25 mouse cellular contexts compared by ENCODE assay signal in the genomic region with DNA sequence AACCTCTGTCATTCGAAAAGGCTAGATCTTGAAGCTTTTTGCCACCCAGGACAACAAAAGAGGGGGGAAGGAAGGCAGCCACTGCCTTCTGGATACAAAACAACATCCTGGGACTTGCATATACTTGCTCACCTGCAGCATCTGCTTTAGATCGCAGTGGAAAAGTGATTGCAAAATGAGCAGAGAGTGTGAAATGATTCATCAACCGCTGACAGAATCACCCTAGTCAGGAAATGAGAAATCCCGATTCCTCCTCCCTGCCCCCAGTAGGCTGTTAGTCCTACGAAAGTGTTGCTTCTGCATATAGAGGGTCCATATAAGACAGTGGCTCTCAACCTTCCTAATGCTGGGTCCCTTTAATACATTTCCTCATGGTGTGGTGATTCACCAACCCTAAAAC.
DNase-seq lines count a peak whose midpoint lies in the region; ATAC-seq and TF ChIP-seq lines count a peak whose summit lies in the region.
"Had no signal": no experiment of that assay in that cellular context is flagged by ENCODE, and none has a peak within 500 bp of the region (broad histone marks: within the 10 kb centered on the region; RNA-seq: fewer than 3 reads in every experiment).

No protein-coding gene starts in this region.

- peak overlapping the region; percentile 3; the same call in 1 of the 2 replicates for H3K27ac ChIP-seq in hindbrain, postnatal 0 days
- no peak overlapping the region for H3K27ac ChIP-seq in hindbrain, embryonic 13.5 days
- peak overlapping the region; percentile 2; the same call in 1 of the 2 replicates for H3K27ac ChIP-seq in stomach, embryonic 16.5 days (ENCODE audit: low read length)
- no peak overlapping the region for H3K27ac ChIP-seq in stomach, postnatal 0 days (replicated peaks)
- H3K27ac ChIP-seq: gastrocnemius, adult 2 months; heart, embryonic 15.5 days; kidney, postnatal 0 days; limb, embryonic 13.5 days; liver, embryonic 13.5 days; neural tube, embryonic 13.5 days; stomach, embryonic 15.5 days had no signal

- no peaks in the 10 kb centered on the region for H3K36me3 ChIP-seq in hindbrain, postnatal 0 days (ENCODE audit: insufficient read depth, low read length)
- H3K36me3 ChIP-seq in hindbrain, embryonic 13.5 days: no peaks in the 10 kb centered on the region
- H3K36me3 ChIP-seq in stomach, embryonic 16.5 days (ENCODE audit: control insufficient read depth, insufficient read depth, low read length): no peaks in the 10 kb centered on the region
- no peaks in the 10 kb centered on the region for H3K36me3 ChIP-seq in stomach, postnatal 0 days (ENCODE audit: control insufficient read depth, insufficient read depth, low read length)
- H3K36me3 ChIP-seq: heart, embryonic 15.5 days; limb, embryonic 13.5 days; liver, embryonic 13.5 days; neural tube, embryonic 13.5 days; stomach, embryonic 15.5 days had no signal

- H3K27me3 ChIP-seq in hindbrain, postnatal 0 days (ENCODE audit: insufficient read depth, low read length): no peaks in the 10 kb centered on the region
- H3K27me3 ChIP-seq in hindbrain, embryonic 13.5 days: no peaks in the 10 kb centered on the region
- no peaks in the 10 kb centered on the region for H3K27me3 ChIP-seq in stomach, embryonic 16.5 days (ENCODE audit: control insufficient read depth, insufficient read depth, low read length)
- H3K27me3 ChIP-seq in stomach, postnatal 0 days (ENCODE audit: control insufficient read depth, insufficient read depth, low read length): no peaks in the 10 kb centered on the region
- H3K27me3 ChIP-seq: heart, embryonic 15.5 days; limb, embryonic 13.5 days; liver, embryonic 13.5 days; neural tube, embryonic 13.5 days; stomach, embryonic 15.5 days had no signal

- no peak overlapping the region for H3K4me2 ChIP-seq in hindbrain, postnatal 0 days (ENCODE audit: low read depth, low read length)
- no peak overlapping the region for H3K4me2 ChIP-seq in hindbrain, embryonic 13.5 days
- no peak overlapping the region for H3K4me2 ChIP-seq in stomach, embryonic 16.5 days (ENCODE audit: low read depth, low read length)
- H3K4me2 ChIP-seq in stomach, postnatal 0 days (replicated peaks; ENCODE audit: low read depth): no peak overlapping the region
- H3K4me2 ChIP-seq: heart, embryonic 15.5 days; limb, embryonic 13.5 days; liver, embryonic 13.5 days; lung, embryonic 14.5 days; neural tube, embryonic 13.5 days; stomach, embryonic 15.5 days had no signal

- no peak for ATAC-seq in hindbrain, postnatal 0 days
- no peak for ATAC-seq in hindbrain, embryonic 13.5 days (ENCODE audit: low FRiP score)
- no peak for ATAC-seq in stomach, embryonic 16.5 days (ENCODE audit: insufficient read depth, low FRiP score)
- no peak for ATAC-seq in stomach, postnatal 0 days (ENCODE audit: low FRiP score, low TSS enrichment)
- peak; percentile 77 for ATAC-seq in granulocyte monocyte progenitor cell, adult 5-6 weeks (replicated peaks; ENCODE audit: poor library complexity, severe bottlenecking)
- ATAC-seq: activated CD4-positive, CD25-positive, alpha-beta regulatory T cell, adult 4 months; inflammation-experienced regulatory T-cells, adult 6 months had no signal

- peaks cover 3% of the 10 kb centered on the region; the same call in 1 of the 2 replicates for H3K4me1 ChIP-seq in hindbrain, postnatal 0 days (ENCODE audit: insufficient read depth, low read length)
- H3K4me1 ChIP-seq in hindbrain, embryonic 13.5 days (replicated peaks): peaks cover 12% of the 10 kb centered on the region
- no peaks in the 10 kb centered on the region for H3K4me1 ChIP-seq in stomach, embryonic 16.5 days (ENCODE audit: control insufficient read depth, insufficient read depth, low read length)
- H3K4me1 ChIP-seq in stomach, postnatal 0 days (replicated peaks; ENCODE audit: control insufficient read depth, insufficient read depth): no peaks in the 10 kb centered on the region

- no peaks in the 10 kb centered on the region for H3K9me3 ChIP-seq in hindbrain, postnatal 0 days (ENCODE audit: low read length)
- no peaks in the 10 kb centered on the region for H3K9me3 ChIP-seq in hindbrain, embryonic 13.5 days
- H3K9me3 ChIP-seq in stomach, embryonic 16.5 days (replicated peaks; ENCODE audit: control insufficient read depth, low read length): no peaks in the 10 kb centered on the region
- H3K9me3 ChIP-seq in stomach, postnatal 0 days (ENCODE audit: control insufficient read depth, low read length): no peaks in the 10 kb centered on the region
- H3K9me3 ChIP-seq: heart, embryonic 15.5 days; limb, embryonic 13.5 days; liver, embryonic 13.5 days; neural tube, embryonic 13.5 days; stomach, embryonic 15.5 days had no signal

- WGBS in hindbrain, postnatal 0 days: 70% methylated on average over 5 of the region's 5 CpGs
- WGBS in hindbrain, embryonic 13.5 days: 74% methylated on average over 5 of the region's 5 CpGs
- 53% methylated on average over 5 of the region's 5 CpGs for WGBS in stomach, embryonic 16.5 days
- 49% methylated on average over 5 of the region's 5 CpGs for WGBS in stomach, postnatal 0 days

- H3K9ac ChIP-seq in hindbrain, postnatal 0 days (replicated peaks; ENCODE audit: low read length): no peak overlapping the region
- H3K9ac ChIP-seq in hindbrain, embryonic 13.5 days: no peak overlapping the region
- H3K9ac ChIP-seq in stomach, embryonic 16.5 days (ENCODE audit: low read length): no peak overlapping the region
- H3K9ac ChIP-seq in stomach, postnatal 0 days (ENCODE audit: low read length): no peak overlapping the region
- H3K9ac ChIP-seq: heart, embryonic 15.5 days; limb, embryonic 13.5 days; liver, embryonic 13.5 days; lung, embryonic 14.5 days; neural tube, embryonic 13.5 days; stomach, embryonic 15.5 days had no signal

- no peak for DNase-seq in hindbrain, postnatal 0 days (ENCODE audit: low spot score)
- DNase-seq in stomach, postnatal 0 days (ENCODE audit: low spot score): no peak
- DNase-seq in heart, postnatal 4 days: no peak
- no peak for DNase-seq in kidney, postnatal 25 days
- DNase-seq: adrenal gland, adult 8-10 months; cerebellum, adult 18-20 months; cerebellum, postnatal 14 days; embryo, embryonic 11 days; gastrocnemius, adult 2 months; kidney, adult 2 months; liver, embryonic 13.5 days; lung, embryonic 14.5 days; retina, postnatal 1 day; right cerebral cortex, postnatal 25 days had no signal

- no peak for TF ChIP-seq EP300 in stomach, postnatal 0 days (optimal IDR thresholded peaks at IDR 0.05)

- TF ChIP-seq CTCF in hindbrain, postnatal 0 days (IDR thresholded peaks at IDR 0.05; ENCODE audit: low read depth): no peak
- no peak for TF ChIP-seq CTCF in stomach, postnatal 0 days (IDR thresholded peaks at IDR 0.05; ENCODE audit: low read depth)

- H3K4me3 ChIP-seq in hindbrain, postnatal 0 days (ENCODE audit: low read length): no peak overlapping the region
- no peak overlapping the region for H3K4me3 ChIP-seq in hindbrain, embryonic 13.5 days
- H3K4me3 ChIP-seq in stomach, embryonic 16.5 days (replicated peaks; ENCODE audit: low read length): no peak overlapping the region
- H3K4me3 ChIP-seq in stomach, postnatal 0 days (ENCODE audit: low read depth, low read length): no peak overlapping the region
- H3K4me3 ChIP-seq: gastrocnemius, adult 2 months; heart, embryonic 15.5 days; limb, embryonic 13.5 days; liver, embryonic 13.5 days; myocyte; neural tube, embryonic 13.5 days; stomach, embryonic 15.5 days had no signal

Comparison
In these comparisons a context has a peak if more than half of its experiments do, and no peak if none do; other contexts are left out.
1. H3K27ac ChIP-seq: peak in hindbrain, postnatal 0 days (single experiment) and stomach, embryonic 16.5 days (single experiment); none in hindbrain, embryonic 13.5 days (single experiment) and stomach, postnatal 0 days (single experiment).